Mouse (Mus musculus): ENCODE measurements around the gene Serp2.

Gene Serp2

DNA sequence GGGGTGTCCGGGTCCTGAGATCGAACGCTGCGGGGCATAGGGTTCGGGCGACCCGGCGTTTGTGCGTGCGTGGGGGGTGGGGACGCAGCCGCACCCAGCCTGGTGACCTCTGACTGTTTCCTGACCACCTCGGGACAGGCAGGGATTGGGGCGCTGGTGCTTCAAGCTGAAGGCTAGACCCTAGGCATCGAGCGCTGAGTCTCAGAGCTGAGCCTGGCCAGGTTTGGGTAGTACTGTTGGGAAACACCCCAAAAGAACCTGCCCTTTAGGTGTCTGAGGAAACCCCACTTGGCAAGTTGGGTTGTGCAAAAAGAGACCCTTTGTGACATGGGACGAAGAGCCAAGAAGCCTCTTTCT, at the start of gene Serp2:
TSS of gene Serp2 (minus strand) at position 38 of the 357 bp plus-strand sequence.
- in situ Hi-C loops (cut with MseI, MboI): no loop called here

DNA sequence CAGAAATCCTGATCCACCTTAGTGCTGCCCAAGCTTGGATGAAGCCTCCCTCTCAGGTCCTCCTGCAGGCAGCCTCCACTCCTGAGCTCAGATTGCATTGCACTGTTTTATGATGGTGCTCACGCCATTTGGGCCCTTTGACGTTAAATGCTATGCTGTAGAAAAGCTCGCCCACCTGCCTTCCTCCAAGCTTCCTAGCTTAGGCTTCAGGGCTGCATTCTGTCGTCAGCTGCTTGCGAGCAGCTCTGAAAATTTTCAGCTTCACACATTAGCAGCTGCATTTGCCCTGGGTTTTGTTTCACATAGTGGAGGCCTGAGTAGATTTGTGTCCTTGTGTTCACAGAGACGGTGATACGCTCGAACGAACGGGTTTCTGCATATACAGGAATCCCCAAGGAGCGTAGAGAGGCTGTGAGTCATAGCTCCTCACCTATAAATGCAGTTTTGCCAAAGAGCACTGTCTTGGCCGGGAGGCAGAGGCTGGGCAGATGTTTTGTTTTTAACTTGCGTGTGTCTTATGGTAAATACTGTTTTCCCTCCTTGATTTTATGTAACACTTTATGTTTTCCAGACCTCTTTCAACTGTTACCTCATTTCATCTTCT, 49.3 kb upstream of the Serp2 start:
- in situ Hi-C loops (cut with MseI, MboI): no loop called here

DNA sequence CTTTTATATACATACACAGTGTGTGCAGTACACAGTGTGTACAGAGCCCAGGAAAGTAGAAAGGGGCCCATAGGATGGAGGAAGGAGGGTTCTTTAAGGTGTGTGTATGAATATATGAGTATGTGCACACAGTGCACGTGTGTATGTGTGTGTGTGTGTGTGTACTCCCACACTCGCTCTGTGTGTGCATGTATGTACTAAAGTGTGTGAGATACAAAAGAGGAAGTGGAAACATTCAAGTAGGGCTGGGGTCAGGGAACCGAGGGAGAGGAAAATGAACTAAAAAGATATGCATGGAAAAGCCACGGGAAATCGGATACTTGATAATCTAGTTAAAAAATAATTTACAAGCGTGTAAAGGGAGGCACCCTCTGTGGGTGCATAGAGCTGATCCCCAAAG, 47.3 kb upstream of the Serp2 start:
- in situ Hi-C loops (cut with MseI, MboI): no loop called here

DNA sequence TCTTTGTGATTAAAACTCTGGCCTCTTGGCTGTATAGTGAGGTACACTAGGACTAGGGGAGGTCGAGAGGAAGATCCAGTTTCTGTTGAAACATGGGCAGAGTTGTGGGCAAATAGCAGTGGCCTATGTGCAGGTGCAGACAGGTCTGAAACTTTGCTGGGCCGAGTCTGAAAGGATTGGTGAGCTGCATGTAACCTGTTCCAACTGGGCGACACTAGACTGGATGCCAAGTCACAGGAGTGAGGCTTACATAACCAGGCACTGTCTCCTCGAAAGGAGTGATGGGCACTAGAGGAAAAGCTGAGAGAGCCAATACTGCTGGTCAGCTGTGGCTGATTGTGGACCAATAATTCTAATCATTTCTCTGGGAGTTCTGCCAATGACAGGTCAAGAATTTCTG, 45.0 kb upstream of the Serp2 start:
- in situ Hi-C loops (cut with MseI, MboI): no loop called here

DNA sequence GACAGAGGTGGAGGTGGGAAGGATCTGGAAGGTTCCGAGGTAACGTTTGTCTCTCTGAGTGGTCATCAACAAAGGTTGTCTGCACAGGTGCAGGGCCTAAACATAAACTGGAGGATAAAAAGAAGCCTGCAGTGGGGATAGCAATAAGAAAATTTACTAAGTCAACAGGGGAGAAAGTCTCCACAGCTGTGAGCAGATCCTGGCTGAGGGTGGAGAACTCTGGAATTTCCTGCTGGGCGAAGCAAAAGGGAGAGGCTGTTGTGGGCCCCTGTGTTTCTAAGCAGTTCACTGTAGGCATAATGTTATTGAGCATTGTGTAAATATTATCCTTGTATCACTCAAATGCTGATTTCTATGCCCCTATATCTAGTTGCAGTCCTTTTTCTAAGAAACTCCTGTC, 43.7 kb upstream of the Serp2 start:
- in situ Hi-C loops (cut with MseI, MboI): no loop called here

DNA sequence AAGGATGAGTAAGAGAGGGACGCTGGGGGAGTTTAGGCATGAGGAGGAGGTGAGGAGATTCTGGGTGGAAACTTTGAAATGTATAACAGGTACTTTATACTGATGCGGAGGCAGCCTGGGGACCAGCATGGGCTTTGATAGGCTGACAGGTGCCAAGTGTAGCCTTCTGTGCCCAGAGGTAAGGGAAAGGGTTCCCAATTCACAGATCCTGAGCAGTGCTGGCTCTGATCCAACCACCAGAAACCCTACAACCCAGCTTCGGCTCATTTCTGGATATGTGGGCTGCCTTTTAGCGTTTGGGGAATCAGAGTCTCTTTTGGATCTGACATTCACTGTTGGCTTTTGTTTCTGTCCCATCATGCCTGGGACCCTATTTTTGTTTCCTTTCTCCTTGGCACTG, 43.0 kb upstream of the Serp2 start:
- in situ Hi-C loops (cut with MseI, MboI): no loop called here

DNA sequence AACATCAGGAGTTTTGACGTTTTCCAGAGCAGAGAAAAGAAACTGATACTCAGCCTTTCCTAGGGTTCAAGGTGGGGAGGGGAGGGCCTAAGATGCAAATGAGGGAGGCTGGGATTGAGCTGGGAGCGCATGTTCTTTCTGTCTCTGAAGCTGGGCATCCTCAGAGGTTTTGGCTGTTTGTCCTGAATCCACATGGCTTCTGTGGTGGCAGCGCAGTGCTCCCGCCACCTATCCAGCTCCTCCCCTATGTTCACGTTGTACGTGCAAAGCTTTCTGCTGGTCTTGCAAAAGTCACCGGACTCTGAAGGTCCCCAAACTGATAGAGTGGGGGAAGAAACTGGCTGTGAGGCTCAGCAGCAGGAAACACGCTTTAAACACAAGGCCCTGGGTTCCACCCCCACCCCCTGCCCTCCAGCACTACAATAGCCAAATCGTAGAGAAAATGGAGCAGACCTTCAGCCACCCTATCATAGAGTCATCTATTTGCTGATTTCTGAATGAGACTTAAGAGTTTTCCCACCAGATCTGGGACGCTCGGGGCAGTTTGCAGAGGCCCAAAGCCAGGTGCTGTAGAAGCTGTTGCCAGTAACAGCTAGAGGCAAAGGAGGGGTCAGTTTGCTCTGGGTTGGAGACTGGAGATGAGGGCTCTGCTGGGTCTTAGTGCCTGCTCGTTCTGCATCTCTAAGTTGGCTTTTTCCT, 42.0 kb upstream of the Serp2 start:
- in situ Hi-C loops (cut with MseI, MboI): no loop called here

DNA sequence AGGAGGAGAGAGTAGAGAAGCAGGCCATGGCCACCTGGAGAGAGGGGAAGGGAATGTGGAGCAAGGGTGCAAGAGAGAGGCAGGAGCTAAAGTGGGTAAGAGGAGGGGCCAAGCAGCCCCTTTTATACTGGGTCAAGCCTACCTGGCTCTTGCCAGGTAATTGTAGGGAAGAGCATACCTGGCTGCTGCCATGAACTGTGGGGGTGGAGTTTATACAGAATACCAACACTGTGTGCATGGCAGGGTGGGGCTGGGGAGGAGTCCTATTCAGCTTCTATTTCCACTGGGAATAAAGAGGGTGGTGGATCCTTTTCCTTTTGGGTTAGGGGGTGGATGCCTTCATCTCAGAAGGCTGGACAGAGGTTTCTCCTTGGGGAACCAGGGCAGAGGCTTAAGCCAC, 41.1 kb upstream of the Serp2 start:
- in situ Hi-C loops (cut with MseI, MboI): no loop called here

DNA sequence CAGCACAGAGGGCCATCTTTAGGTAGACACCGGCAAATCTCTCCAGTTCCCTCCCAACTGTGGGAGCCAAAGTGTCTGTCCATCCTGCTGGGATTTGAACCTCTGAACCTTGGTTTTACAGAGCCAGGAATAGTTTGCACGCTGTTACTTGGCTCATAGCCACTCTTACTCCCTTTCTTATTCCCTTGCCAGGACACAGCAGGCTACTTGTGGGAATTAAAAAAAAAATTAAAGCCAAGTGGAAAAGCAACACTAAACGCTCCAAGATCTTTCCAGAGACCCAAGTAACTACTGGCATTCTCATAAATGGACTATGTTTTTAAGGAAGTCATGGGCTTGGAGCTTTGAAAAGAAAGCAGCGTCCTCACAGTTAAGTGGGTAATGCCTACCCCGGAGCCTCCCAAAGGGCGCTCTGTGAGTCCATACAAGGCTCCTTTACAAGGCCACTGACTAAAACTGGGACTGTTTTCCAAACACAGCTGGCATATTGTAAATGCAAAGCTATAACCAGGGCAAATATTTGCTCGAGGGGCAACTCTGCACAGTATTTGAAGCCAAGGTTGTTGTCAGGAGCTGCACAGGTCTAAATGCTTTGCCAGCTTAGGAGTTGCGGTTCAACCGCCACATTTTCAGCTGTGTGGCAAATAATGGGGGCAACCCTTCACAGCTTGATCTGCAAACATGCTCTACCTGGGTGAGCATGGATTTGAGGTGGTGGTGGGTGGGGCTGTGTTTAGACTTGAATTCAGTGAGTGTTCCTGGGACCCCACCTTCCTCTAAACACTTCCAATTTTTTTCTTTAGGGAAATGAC, 38.6 kb upstream of the Serp2 start:
- in situ Hi-C loops (cut with MseI, MboI): no loop called here

DNA sequence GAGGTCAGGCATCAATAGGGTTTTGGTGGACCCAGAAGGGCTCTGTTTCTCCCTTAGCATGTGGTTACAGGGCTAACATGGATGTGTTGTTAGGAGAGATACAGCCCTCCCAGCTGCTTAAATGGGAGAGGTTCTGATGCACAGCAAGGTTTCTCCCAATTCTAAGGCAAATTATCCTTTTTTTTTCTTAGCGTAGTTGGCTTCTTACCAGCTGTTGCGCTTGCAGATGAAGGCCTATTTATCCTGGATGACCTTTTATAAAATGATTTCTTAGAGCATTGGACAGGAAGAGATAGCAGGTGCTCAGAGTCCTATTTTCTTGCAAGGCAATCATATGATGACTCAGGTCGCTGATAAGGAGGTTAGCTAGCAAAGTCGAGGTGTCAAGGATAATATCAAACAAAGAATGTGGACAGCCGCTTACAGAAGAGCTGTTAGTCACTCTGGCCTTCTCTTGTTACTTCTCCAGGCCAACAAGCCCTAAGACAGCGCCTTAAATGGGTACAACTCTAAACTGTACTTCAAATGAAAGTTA, 37.7 kb upstream of the Serp2 start:
- in situ Hi-C loops (cut with MseI, MboI): no loop called here

DNA sequence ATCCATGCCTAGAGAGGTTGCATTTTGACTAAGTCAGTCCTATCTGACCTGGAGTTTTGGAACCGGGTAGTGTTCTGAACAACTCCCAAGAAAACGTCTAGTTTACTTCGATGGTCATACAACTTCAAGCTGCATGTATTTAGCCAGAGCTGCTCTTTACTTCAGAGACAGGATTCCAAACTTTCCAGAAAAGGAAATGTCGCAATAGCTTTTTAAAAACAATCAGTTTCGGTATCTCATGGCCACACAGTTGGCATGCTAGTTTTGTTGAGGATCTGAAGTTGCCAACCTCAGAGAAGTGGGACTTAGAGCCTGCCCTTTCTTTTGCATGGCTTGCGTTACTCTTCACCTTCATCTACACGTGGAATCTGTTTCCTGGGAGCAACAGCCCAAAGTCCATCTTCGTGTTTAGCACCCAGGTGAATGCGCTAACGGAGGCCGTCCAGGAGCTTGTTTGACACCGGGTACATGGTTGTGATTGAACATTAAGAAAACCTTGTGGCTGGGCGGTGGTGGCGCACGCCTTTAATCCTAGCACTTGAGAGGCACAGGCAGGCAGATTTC, 37.0 kb upstream of the Serp2 start:
- in situ Hi-C loops (cut with MseI, MboI): no loop called here

DNA sequence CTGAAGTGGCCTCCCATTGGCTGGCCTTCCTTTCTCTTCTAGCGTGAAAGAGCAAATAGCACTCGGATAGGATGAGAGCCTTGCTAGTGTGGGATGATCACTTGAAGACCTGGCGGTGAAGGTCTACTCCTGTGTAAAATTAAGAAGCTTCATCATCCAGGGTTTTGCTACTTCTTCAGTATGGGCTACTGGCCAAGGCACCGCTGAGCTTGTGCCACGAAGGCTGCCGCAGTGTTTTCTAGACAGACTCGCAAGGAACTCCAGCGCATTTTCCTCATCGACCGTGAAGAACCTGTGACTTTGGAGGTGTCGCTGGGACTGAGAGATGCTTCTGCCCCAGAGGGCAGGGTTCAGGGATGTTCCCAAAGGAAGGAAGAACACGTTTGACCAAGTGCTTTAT, 36.0 kb upstream of the Serp2 start:
- in situ Hi-C loops (cut with MseI, MboI): no loop called here

DNA sequence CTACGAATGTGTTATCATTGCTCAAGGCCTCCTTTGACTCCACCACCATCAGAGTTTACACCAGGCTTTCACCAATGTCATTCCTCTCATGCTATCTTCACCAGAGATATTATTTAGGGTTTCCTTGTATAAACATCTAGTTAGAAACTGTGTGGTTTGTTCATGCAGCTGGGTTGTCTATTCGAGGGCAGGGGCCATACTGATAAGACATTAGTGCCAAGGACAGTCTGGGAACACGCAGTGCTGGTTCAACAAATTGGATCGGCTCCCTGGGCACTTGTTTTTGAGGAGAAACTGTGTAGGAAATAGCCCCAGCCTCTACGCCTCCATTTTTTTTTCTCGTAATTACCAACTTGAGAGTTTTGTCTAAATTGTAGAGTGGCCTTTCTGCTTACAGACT, 35.4 kb upstream of the Serp2 start:
- in situ Hi-C loops (cut with MseI, MboI): no loop called here

DNA sequence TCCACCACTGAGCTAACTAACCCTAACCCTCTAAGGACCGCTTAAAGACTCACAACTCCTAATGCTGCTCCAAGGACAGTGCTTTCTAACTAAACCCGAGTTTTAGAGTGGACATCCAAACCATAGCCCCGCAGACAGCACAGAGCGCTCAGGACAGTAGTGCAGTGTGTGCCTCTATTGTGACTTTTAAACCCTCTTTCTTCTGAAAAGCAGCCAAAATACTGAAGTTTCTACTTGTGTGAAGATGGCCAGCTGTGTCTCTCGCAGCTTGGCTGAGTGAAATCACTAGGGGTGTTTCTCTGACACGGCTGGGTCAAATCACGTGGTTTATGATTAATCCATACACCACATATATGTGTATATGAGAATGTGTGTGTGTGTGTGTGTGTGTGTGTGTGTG, 33.4 kb upstream of the Serp2 start:
- in situ Hi-C loops (cut with MseI, MboI): no loop called here

DNA sequence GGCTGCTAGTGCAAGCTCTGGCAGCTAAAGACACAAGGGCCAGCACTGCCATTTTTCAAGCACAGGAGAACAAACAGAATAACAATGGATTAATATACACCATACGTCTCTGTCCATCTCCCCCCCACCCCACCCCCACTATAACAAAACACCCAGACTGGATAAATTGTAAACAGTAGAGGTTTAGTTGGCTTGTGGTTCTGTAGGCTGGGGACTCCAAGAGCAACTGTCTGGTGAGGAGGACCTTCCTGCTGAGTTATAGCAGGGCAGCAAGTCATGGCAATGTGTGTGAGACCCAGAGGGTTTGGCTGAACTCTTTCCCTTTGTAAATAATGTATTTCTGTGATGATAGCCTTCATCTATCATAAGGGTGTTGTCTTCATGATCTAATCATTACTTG, 33.0 kb upstream of the Serp2 start:
- in situ Hi-C loops (cut with MseI, MboI): no loop called here

DNA sequence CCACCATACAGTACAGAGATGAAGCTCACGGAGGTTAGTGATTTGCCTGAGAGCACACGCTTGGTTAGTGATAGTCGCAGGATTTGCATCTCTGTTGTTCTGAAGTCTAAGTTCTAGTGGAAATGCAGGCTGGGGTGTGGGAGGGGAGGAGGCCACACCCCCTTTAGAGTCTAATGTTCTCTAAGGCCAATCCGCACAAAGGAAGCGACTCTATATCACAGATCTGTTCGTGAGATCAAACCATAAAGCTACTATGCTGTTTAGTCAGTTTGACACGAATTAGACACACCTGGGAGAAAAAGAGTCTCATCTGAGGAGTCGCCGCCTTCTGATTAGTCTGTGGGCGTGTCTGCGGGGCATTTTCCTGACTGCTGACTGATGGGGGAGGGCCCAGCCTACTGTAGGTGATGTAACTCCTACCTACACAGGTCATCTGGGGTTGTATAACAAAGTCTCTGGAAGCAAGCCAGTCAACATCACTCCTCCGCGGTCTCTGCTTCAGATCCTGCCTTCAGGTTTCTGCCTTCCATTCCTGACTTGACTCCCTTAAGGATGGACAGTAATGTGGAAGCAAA, 29.2 kb upstream of the Serp2 start:
- in situ Hi-C loops (cut with MseI, MboI): no loop called here

DNA sequence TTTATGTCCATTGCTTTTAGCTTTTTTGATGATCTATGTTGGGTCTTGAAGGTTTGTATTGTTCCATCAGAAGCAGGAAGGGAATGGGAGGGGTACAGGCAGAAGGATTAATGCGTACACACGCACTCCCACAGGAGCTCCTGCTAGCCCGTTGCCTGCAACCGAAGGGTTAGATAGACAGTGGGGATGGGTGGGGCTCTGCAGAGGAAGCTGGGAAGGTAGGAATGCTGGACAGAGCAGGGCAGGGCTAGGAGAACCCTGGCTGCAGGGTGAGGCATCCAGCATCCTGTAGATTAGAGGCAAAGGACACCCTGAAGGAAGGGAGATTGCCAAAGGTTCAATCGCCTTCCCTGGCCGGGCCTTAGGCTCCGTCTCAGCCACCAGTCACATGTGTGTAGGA, 27.3 kb upstream of the Serp2 start:
- in situ Hi-C loops (cut with MseI, MboI): no loop called here

DNA sequence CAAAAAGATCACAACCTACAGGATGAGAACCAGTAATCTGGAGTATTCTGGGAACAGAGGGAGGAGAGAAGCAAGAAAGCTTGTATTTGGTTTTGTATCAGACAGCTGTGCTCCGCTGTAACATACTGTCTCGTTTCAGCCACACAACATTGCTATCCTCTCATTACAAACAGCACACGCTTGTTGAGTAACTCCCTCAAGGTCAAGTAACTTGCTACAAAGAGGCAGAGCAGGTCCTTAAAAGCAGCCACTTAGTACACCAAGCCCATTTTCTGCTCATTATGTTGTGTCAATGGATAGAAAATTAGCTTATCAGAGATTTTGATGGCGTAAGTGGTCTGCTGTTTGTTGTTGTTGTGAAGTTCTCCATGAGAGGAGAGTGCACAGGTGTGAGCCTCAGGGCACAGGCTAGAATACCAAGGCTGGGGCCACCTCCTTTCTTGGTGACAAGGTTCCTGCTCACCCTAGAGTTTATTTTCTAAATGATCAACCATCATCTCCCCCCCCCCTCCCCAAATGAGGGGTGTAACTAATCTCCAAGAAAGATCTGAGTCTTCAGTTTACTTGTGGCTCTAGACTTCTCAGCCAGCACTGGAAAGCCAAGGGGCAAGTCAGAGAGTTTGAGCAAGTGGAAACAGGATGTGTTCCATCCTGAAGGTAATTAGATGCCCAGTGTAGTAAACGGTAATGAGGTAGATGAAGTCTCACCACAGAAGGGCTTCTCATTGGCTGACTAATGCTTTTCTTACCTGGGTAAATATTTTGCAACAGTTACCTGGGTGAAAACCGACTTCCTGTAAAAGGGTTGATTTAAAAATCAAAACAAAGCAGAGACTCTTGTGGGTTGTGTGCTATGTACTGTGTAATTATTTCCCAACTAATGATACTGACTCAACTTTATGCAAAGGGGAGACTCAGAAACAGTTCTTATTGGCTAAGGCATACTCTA, 25.6 kb upstream of the Serp2 start:
- in situ Hi-C loops (cut with MseI, MboI): no loop called here

DNA sequence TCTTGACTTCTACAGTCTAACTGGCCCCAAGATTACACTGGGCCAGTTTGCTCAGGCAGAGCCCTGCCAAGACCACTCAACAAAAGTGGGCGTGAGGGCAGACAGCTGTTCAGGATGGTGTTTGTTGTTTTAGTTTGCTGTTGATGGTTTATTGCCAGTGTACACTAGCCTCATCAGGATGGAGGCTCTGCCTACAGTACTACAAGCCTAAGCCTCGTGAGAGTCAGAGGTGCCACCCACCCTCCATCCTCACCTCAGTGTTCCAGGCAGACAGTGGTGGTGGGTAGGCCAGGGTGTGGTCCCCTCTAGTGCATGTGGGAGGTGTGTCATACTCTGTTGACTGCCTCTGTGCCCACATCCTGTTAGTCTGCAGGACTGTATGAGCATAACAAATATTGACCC, 23.0 kb upstream of the Serp2 start:
- in situ Hi-C loops (cut with MseI, MboI): no loop called here

DNA sequence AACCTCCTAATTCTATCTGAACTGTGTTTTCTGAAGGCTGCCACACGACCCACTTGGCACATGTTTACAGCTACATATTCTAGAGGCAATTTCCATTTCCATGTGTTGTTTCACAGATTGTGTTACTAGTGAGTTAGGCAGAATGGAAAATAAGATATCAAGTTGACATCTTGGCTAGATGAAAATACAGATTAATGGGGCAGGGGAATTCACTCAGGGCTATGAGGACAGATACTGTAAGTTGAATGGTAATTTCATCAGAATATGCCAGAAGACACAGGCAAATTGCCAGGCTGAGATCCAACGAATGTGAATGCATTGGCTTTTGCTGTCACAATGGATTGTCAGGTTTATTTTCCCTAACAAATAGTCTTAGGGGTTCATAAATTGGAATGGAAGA, 21.2 kb upstream of the Serp2 start:
- in situ Hi-C loops (cut with MseI, MboI): no loop called here

DNA sequence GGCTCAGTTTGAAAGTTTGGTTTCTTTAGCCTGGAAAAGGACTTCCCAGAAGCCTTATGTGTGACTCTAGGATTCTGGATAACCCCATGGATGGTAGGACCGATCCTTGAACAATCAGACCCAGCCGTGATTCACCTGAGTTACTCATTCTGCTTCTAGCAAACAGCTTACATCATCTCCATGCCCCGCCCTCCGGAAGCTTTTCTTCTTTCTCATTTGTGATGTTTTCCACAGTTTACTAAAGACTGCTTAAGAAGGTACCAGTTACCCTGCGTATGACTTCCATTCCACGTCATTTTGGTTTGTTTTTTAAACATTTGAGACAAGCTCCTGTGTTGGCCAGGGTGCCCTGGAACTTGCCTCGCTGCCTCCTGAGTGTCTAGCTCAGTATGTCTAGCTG, 13.6 kb upstream of the Serp2 start:
- in situ Hi-C loops (cut with MseI, MboI): no loop called here

Data from mouse trophoblast stem cell (cell line).